Mouse (Mus musculus) liver, embryonic 16.5 days (tissue): ENCODE results near the gene Nudt16l1. TPM values are rescaled to one million over a fixed set of nuclear protein-coding genes. Genes with fewer than 3 reads are reported as not detected.
A peak's percentile ranks its signal among the peaks of the same experiment; 100 is the strongest.

Experiments
- ATAC-seq: fragments of 200-750 bp; cut with Nextera tagmentation; 2 replicates; pipeline ENCODE4 v1.8.0; 2017; ENCODE audit warnings: low read depth, mild to moderate bottlenecking, moderate number of reproducible peaks, moderate library complexity
- H3K27ac ChIP-seq: fragments of 300-500 bp; sonication (generic); 2 replicates; pipeline ENCODE4 v1.5.1; 2014; ENCODE audit warnings: mild to moderate bottlenecking, low read length
- H3K27me3 ChIP-seq: fragments of 300-500 bp; sonication (generic); 2 replicates; pipeline ENCODE4 v1.6.1; 2014; ENCODE audit warnings: low read depth, low read length, mixed read lengths; ENCODE audit not compliant: control insufficient read depth, insufficient read depth
- H3K36me3 ChIP-seq: fragments of 300-500 bp; sonication (generic); 2 replicates; pipeline ENCODE4 v1.6.1; 2014; ENCODE audit warnings: mild to moderate bottlenecking; ENCODE audit not compliant: control insufficient read depth, insufficient read depth
- H3K4me1 ChIP-seq: fragments of 300-500 bp; sonication (generic); 2 replicates; pipeline ENCODE4 v1.6.1; 2014; ENCODE audit warnings: low read depth, low read length, mixed read lengths; ENCODE audit not compliant: control insufficient read depth
- H3K4me2 ChIP-seq: fragments of 300-500 bp; sonication (generic); 2 replicates; pipeline ENCODE4 v1.6.1; 2014; ENCODE audit warnings: low read depth, low read length, mixed read lengths
- H3K4me3 ChIP-seq: fragments of 300-500 bp; sonication (generic); 2 replicates; pipeline ENCODE4 v1.5.1; 2014; ENCODE audit warnings: low read depth, mild to moderate bottlenecking, low read length
- H3K9ac ChIP-seq: fragments of 300-500 bp; sonication (generic); 2 replicates; pipeline ENCODE4 v1.6.1; 2014; ENCODE audit warnings: low read depth, low read length
- H3K9me3 ChIP-seq: fragments of 300-500 bp; sonication (generic); replicated peaks from 2 replicates; pipeline ENCODE4 v1.6.1; 2016; ENCODE audit warnings: low read length; ENCODE audit not compliant: control insufficient read depth
- WGBS: fragments of 180-500 bp; shearing (Covaris S2); extraction: QIAGEN DNeasy Blood & Tissue Kit; methylation state at CpG from one replicate; pipeline ENCODE4 v1.1.7; 2014; ENCODE audit not compliant: insufficient replicate concordance; 5-methylcytosine and 5-hydroxymethylcytosine counted together
- polyA plus RNA-seq: library from polyadenylated mRNA; unstranded; fragments of >200 nt; fragmentation: Nextera tagmentation; extraction: Ambion mirVana; gene quantifications from 2 replicates; pipeline ENCODE4 v1.2.1, GENCODE M21; 2015

The Nudt16l1 gene
- polyA plus RNA-seq, 1 experiment from 2014 or later, result 49.1 TPM

GRCm38 (mm10) chr16:4974521-4974920 is 36.0 kb downstream of the Nudt16l1 start:
- Histone ChIP-seq H3K27ac (no peak overlapping the region), H3K27me3 (no peaks in the 10 kb centered on the region), H3K36me3 (no peaks in the 10 kb centered on the region), H3K9me3 (no peaks in the 10 kb centered on the region), H3K4me1 (peaks cover 3% of the 10 kb centered on the region; the same call in 1 of the 2 replicates), H3K9ac (no peak overlapping the region), H3K4me3 (no peak overlapping the region), H3K4me2 (no peak overlapping the region)
- ATAC-seq, result no peak
- whole genome bisulfite sequencing, result 79% methylated on average over 5 of the region's 5 CpGs

GRCm38 (mm10) chr16:4976180-4976579 is 37.6 kb downstream of the Nudt16l1 start:
- H3K27ac ChIP-seq, result no peak overlapping the region
- no peaks in the 10 kb centered on the region for H3K27me3 ChIP-seq
- 54% methylated on average over 2 of the region's 2 CpGs for WGBS
- no peaks in the 10 kb centered on the region for H3K9me3 ChIP-seq
- no peak overlapping the region for H3K4me2 ChIP-seq
- no peaks in the 10 kb centered on the region for H3K36me3 ChIP-seq
- peaks cover 3% of the 10 kb centered on the region; the same call in 1 of the 2 replicates for H3K4me1 ChIP-seq
- ATAC-seq, result no peak
- no peak overlapping the region for H3K4me3 ChIP-seq
- H3K9ac ChIP-seq, result no peak overlapping the region

GRCm38 (mm10) chr16:4978275-4979051 is 39.9 kb downstream of the Nudt16l1 start:
- 35% methylated on average over 5 of the region's 5 CpGs for WGBS
- H3K27me3 ChIP-seq, result no peaks in the 10 kb centered on the region
- H3K36me3 ChIP-seq, result no peaks in the 10 kb centered on the region
- no peak overlapping the region for H3K4me3 ChIP-seq
- no peak overlapping the region for H3K4me2 ChIP-seq
- ATAC-seq, result peak; percentile 45; the same call in 1 of the 2 replicates
- H3K4me1 ChIP-seq, result no peaks in the 10 kb centered on the region; the same call in 1 of the 2 replicates
- H3K27ac ChIP-seq, result no peak overlapping the region
- H3K9me3 ChIP-seq, result no peaks in the 10 kb centered on the region
- no peak overlapping the region for H3K9ac ChIP-seq

- no peak overlapping the region for H3K27ac ChIP-seq
- no peaks in the 10 kb centered on the region for H3K9me3 ChIP-seq
- H3K4me2 ChIP-seq, result no peak overlapping the region
- H3K4me3 ChIP-seq, result no peak overlapping the region
- H3K9ac ChIP-seq, result no peak overlapping the region
- WGBS, result 51% methylated on average over 4 of the region's 4 CpGs
- H3K4me1 ChIP-seq, result no peaks in the 10 kb centered on the region; the same call in 1 of the 2 replicates
- H3K36me3 ChIP-seq, result no peaks in the 10 kb centered on the region
- peak; percentile 63 for ATAC-seq
- no peaks in the 10 kb centered on the region for H3K27me3 ChIP-seq
These were observed 41.3 kb downstream of the Nudt16l1 start for GRCm38 (mm10) chr16:4979755-4980380.

GRCm38 (mm10) chr16:4984717-4985116 is 46.2 kb downstream of the Nudt16l1 start:
- no peaks in the 10 kb centered on the region for H3K4me1 ChIP-seq
- H3K4me2 ChIP-seq, result no peak overlapping the region
- no peak for ATAC-seq
- H3K36me3 ChIP-seq, result no peaks in the 10 kb centered on the region
- no peaks in the 10 kb centered on the region for H3K9me3 ChIP-seq
- H3K4me3 ChIP-seq, result no peak overlapping the region
- H3K27me3 ChIP-seq, result no peaks in the 10 kb centered on the region
- 78% methylated on average over 12 of the region's 12 CpGs for WGBS
- H3K9ac ChIP-seq, result no peak overlapping the region
- H3K27ac ChIP-seq, result no peak overlapping the region

Other genes starting within 250 kb of the Nudt16l1 start
- 29.1 and 35.1 TPM in 2 replicates for gene Nmral1, start 219.4 kb upstream of the Nudt16l1 start, polyA plus RNA-seq
- 39.1 and 39.2 TPM in 2 replicates for gene Hmox2, start 212.4 kb upstream of the Nudt16l1 start, polyA plus RNA-seq
- 23.3 and 27.3 TPM in 2 replicates for gene Cdip1, start 148.5 kb upstream of the Nudt16l1 start, polyA plus RNA-seq
- gene 4930562C15Rik, start 103.3 kb upstream of the Nudt16l1 start, polyA plus RNA-seq, result 0.05 TPM in 1 of 2 replicates, not detected in the other
- 10.8 and 13.3 TPM in 2 replicates for gene Ubald1, start 58.4 kb upstream of the Nudt16l1 start, polyA plus RNA-seq
- 28.2 and 30.4 TPM in 2 replicates for gene Mgrn1, start 52.5 kb upstream of the Nudt16l1 start, polyA plus RNA-seq
- 16.5 and 16.7 TPM in 2 replicates for gene Anks3, start 25.4 kb downstream of the Nudt16l1 start, polyA plus RNA-seq
- gene Sept12, start 59.1 kb downstream of the Nudt16l1 start, polyA plus RNA-seq, result not detected in 2 replicates
- 9.0 and 9.4 TPM in 2 replicates for gene Smim22, start 68.5 kb downstream of the Nudt16l1 start, polyA plus RNA-seq
- 72.5 and 83.9 TPM in 2 replicates for gene Rogdi, start 74.8 kb downstream of the Nudt16l1 start, polyA plus RNA-seq
- gene Glyr1, start 111.1 kb downstream of the Nudt16l1 start, polyA plus RNA-seq, result 41.9 and 45.1 TPM in 2 replicates
- gene Ubn1, start 111.3 kb downstream of the Nudt16l1 start, polyA plus RNA-seq, result 6.9 and 7.6 TPM in 2 replicates
- gene Ppl, start 193.7 kb downstream of the Nudt16l1 start, polyA plus RNA-seq, result 0.53 and 0.65 TPM in 2 replicates
- 0.04 and 0.05 TPM in 2 replicates for gene Sec14l5, start 208.3 kb downstream of the Nudt16l1 start, polyA plus RNA-seq